10 mouse cellular contexts compared by ENCODE assay signal in the genomic region with DNA sequence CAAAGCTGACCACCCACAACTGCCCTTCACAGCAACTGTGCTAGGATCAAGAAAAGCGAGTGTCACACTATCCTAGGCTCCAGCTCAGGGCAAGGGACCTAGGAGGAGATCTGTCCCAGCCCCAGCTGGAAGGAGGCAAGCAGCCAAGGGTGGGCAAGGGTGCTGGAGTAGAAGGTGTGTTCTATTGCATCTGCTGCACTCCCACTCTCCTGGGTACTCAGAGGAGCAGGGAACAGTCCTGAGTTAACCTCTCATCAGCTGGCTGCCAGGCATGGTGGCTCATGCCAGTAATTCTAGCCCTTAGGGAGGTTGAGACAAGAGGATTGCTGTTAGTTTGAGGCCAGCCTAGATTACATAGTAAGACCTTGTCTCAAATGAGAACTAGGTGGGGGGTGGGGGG. TPM values are rescaled to one million over a fixed set of nuclear protein-coding genes. Genes with fewer than 3 reads are reported as not detected.
DNase-seq lines count a peak whose midpoint lies in the region.
"Had no signal": no experiment of that assay in that cellular context is flagged by ENCODE, and none has a peak within 500 bp of the region (broad histone marks: within the 10 kb centered on the region; RNA-seq: fewer than 3 reads in every experiment).

No protein-coding gene starts in this region.

- peak; percentile 70 to 79 for DNase-seq in cerebellum, postnatal 10 days
- DNase-seq in cerebellum, adult 18-20 months: no peak
- peak; percentile 15 for DNase-seq in gastrocnemius, postnatal 14 days
- no peak for DNase-seq in gastrocnemius, postnatal 4 days (ENCODE audit: low spot score in 2 of 2)
- peak; percentile 51 for DNase-seq in testis, postnatal 10 days (ENCODE audit: low spot score)
- DNase-seq in testis, postnatal 14 days (ENCODE audit: low spot score): no peak
- no peak for DNase-seq in kidney, postnatal 14 days
- DNase-seq: cerebellum, adult 11-12 months; cerebellum, adult 9-11 months; kidney, adult 18-20 months had no signal

- intact Hi-C loops in gastrocnemius, postnatal 14 days (cut with DNase I; ENCODE audit: low total_unique reads): loop anchor here (5.0 kb wide), 1 partner anchor 88 kb away; no protein-coding TSS in a partner anchor

RNA-seq across cellular contexts. Expression of a gene that starts 8.3 kb away (rescaled TPM):
- 10 to 100 TPM; 27.7 to 34.1 TPM for total RNA-seq in gastrocnemius, postnatal 14 days (2021)
- total RNA-seq in gastrocnemius, postnatal 4 days (2021): 10 to 100 TPM; 45.1 to 46.3 TPM

RNA-seq across cellular contexts. Expression of a gene that starts 32.8 kb away (rescaled TPM):
- 1 to 10 TPM; 9.4 to 9.5 TPM for total RNA-seq in gastrocnemius, postnatal 14 days (2021)
- total RNA-seq in gastrocnemius, postnatal 4 days (2021): 10 to 100 TPM; 18.2 to 20.1 TPM

Comparison
In these comparisons a context has a peak if more than half of its experiments do, and no peak if none do; other contexts are left out.
1. DNase-seq: peak in cerebellum, postnatal 10 days (2 of 2), gastrocnemius, postnatal 14 days (single experiment) and testis, postnatal 10 days (single experiment); none in cerebellum, adult 18-20 months (0 of 2), gastrocnemius, postnatal 4 days (0 of 2), testis, postnatal 14 days (single experiment) and kidney, postnatal 14 days (single experiment).